Mouse (Mus musculus): ENCODE data around the gene Prokr2.

GRCm38 (mm10) chr2:132425576-132425975 is 40.3 kb upstream of the Prokr2 start:
- no peak for TF ChIP-seq POLR2A (IDR thresholded peaks at IDR 0.05; ENCODE audit: insufficient read length, low read depth)
- TF ChIP-seq TCF12 (IDR thresholded peaks at IDR 0.05; ENCODE audit: insufficient read depth, poor library complexity, severe bottlenecking): no peak
- TF ChIP-seq MAX (IDR thresholded peaks at IDR 0.05; ENCODE audit: low read depth): no peak
- TF ChIP-seq TCF3 (IDR thresholded peaks at IDR 0.05; ENCODE audit: insufficient read length, low read depth): no peak
- no peak for TF ChIP-seq POLR2AphosphoS2 (IDR thresholded peaks at IDR 0.05; ENCODE audit: insufficient read length, low read depth)
- TF ChIP-seq CEBPB (IDR thresholded peaks at IDR 0.05; ENCODE audit: insufficient read depth, poor library complexity, severe bottlenecking): no peak
- no peak for TF ChIP-seq USF1 (IDR thresholded peaks at IDR 0.05; ENCODE audit: low read depth)
- no peak for TF ChIP-seq REST (IDR thresholded peaks at IDR 0.05; ENCODE audit: insufficient read depth, insufficient read length)
- no peak for TF ChIP-seq MYOG (IDR thresholded peaks at IDR 0.05; ENCODE audit: control insufficient read depth in 1 of 3, insufficient read depth in 1 of 3, insufficient read length in 2 of 3, low read depth in 2 of 3)
- TF ChIP-seq MYOD1 (IDR thresholded peaks at IDR 0.05; ENCODE audit: control insufficient read depth in 1 of 3, insufficient read length in 2 of 3, low read depth in 2 of 3): no peak
- TF ChIP-seq E2F4 (IDR thresholded peaks at IDR 0.05; ENCODE audit: insufficient read depth): no peak
- TF ChIP-seq SRF (IDR thresholded peaks at IDR 0.05; ENCODE audit: control insufficient read depth, insufficient read length, low read depth): no peak

Measured in myocyte (in vitro differentiated cells).